Mouse (Mus musculus): ENCODE results near the gene Igsf23.
A peak's percentile ranks its signal among the peaks of the same experiment; 100 is the strongest.
"Not testable (repeated sequence)": the region's sequence is repeated elsewhere in the genome, so short reads cannot be mapped to it uniquely, and the experiment has no call there.

Igsf23 gene

DNA sequence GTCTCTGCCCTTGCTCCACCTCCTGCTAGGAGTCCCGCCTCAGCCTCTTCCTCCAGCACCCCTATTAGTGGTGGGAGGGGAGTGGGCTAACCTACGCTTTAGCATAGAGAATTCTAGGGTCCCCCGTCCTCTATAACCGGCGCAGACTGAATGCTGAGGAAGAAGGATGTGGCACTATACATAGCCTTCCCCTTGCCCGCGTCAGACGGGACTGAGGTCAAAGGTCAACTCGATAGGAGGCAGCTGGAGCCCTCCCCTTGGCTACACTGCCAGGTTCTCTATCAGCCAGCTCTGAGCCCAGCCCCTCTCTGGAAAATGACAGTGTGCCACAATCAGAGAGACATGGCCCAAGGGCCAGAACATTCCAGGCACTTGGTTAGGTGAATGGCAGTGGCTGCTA lies at the start of gene Igsf23:
Igsf23 (minus strand) TSS at position 168 of the 400 bp plus-strand sequence.
- DNase-seq (ENCODE audit: low read depth), result no peak

DNA sequence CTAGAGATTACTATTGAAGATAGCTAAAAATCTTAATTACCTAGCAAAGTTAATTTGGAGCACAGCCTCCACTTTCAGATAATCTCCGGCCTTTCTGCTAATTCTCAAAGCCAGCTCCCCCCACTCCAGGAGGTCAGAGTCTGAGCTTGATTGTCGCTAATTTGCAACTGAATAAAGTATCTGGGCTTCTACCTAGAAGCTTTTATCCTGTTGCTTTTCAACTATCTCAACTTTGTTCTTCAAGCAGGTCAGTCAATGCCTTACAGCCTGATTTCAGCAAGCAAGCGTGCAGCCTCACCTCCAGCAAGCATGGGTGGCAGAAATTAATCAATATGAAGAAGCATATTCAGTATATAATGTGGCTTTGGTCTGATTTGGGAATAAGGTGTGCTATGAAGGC lies 46.2 kb upstream of the Igsf23 start:
- DNase-seq (ENCODE audit: low read depth), result not testable (repeated sequence)

DNA sequence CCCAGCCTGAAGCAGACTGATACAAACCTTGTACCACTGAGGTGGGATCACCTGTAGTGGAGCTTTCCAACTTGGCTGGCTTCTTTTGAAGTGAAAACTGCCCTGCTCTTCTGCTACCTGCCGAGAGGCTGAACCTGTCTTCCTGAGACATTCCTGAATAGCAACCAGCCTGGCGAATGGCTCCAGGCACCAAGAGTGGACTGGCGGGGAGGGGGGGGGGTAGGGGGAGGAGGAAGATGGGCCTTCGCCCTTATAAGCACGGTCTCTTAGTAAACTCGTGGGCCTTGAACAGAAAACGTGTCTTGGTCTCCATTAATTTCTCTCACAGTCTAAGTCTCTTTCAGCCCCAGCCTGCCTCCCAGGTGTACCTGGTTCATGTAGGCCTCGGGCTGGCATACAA lies 40.6 kb upstream of the Igsf23 start, which contains the start of gene Nlrp9b:
Nlrp9b (plus strand) TSS at position 301 of the 400 bp plus-strand sequence.
- not testable (repeated sequence) for DNase-seq (ENCODE audit: low read depth)

DNA sequence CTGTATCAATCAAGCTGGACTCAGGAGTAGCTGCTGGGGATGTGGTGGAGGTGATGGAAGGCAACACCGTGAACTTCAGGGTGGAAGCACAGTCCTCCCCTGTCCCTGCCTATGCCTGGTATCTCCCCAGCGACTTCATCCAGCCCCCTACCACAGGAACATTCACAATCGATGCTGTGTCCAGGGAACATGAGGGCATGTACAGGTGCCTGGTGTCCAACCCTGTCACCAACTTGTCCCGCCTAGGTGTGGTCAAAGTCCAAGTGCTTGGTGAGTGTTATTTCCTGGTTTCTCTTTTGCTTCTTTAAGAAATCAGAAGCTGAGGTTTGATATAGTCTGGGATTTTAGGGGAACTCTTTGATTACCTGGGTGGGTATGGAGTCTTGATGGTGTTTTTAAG lies 21.0 kb upstream of the Igsf23 start:
- no peak for DNase-seq (ENCODE audit: low read depth)

DNA sequence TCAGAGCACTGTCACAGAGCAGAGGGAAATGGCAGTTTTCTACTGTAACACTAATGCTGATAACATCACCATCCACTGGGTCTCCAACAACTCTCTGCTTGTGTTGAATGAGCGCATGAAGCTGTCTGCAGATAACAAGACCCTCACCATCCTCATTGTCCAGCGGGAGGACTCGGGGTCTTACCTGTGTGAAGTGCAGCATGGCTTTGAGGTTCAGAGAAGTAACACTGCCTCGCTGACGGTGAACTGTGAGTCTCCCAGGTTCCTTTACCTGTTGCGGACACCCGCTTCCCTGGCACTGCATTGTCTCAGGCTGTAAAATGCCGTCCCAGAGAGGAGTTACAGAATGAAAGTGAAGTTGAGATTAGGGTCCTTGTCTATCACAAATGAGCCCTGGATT lies 19.6 kb upstream of the Igsf23 start:
- no peak for DNase-seq (ENCODE audit: low read depth)

DNA sequence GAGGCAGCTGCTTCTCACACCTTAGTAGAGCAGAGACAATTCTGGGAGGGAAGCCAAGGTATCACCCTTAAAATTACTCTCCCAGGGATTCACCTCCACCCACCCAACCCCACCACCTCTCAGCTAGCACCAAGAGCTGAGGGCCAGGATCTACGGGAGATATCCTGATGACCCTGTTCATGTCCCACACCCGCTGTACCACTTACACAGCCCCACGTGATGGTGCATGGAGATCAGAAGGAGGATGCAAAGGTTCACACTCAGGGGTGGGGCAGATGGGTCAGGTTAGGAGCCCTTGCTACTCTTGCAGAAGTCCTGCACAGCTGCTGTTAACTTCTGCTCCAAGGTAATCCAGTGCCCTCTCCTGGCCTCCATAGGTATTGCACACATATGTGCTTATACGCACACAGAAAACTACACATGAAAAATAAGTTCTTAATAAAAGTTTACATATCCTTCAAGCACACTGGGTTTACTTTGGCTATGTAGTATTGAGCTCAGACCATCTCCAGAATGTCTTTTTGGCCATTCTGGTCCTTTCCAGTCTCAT lies 19.1 kb upstream of the Igsf23 start:
- DNase-seq (ENCODE audit: low read depth), result no peak

DNA sequence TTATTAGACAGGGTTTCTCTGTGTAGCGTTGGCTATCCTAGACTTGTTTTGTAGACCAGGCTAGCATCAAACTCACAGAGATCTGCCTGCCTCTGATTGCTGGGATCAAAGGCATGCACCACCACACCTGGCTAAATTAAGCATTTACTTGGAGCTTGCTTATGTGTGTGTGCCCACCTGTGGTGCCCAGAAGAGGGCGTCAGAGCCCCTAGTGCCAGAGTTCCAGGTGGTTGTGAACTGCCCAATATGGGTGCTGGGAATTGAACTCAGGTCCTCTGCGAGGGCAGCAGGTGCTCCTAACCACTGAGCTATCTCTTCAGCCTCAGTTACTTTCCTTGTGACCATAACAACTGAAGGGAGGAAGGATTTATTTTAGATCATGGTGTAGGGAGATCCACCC lies 18.6 kb upstream of the Igsf23 start:
- no peak for DNase-seq (ENCODE audit: low read depth)

DNA sequence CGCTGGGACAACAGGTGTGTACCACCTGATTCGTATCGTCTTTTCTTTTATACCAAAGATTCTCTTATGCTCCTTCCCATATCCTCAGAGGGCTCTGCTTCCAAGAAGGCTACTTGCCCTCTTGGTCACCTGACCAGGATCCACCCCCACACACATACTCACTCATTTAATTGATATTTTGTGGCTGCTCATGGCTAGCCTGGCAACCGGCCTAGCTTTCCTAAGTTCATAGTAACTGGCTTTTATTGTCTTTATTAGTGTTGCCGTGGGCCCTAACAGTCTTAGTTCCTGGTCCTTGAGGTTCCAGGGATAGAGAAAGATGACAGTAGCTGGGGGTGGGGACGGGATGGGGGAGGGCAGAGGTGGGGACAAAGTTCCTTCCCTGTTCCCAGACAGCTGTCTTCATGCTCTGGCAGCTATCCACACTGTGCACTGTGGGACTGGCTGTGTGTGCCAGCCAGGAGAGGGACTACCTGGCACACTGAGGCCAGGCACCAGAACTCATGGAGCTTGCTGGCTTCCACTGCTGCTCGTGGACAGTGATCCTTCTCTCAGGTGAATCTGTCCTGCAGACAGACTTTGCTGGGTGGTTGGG lies 14.5 kb upstream of the Igsf23 start, which contains the start of gene Ceacam20:
Ceacam20 (plus strand) TSS at position 428 of the 595 bp plus-strand sequence.
- DNase-seq (ENCODE audit: low read depth), result no peak

DNA sequence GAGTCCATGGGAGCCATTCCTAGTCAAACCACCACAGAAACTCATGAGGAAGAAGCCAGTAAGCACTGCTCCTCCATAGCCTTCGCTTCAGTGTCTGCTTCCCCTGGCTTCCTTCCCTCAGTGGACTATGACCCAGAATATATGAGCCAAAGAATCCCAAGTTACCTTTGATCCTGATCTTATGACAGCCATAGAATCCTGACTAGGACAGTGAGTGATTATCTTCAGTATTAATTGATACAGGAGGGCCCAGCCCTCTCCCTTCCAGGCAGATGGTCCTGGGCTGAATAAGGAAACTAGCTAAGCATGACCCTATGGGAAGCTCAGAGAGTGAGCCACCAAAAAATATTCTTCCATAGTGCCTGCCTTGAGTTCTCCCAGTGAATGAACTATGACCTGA lies 11.9 kb upstream of the Igsf23 start:
- DNase-seq (ENCODE audit: low read depth), result no peak

DNA sequence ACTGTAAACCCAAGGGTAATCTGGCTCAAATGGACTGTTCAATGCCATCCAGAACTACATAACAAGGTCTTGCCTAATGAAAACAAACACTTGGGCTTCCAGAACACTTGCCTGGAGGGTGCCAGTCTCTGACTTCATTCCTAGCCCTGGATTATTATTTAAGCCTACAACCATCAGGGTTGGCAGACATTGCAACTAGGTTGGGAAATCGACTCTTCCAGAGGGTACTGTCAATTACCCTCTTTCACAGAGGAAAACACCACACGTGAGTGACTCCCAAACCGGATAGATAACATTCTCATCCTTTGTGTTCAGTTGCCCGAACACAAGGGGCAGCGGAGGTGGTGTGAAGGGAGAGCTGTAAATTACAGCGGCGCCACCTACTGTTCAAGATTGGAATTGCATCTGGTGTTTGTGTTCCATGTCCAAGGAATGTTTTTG lies 5.8 kb upstream of the Igsf23 start:
- DNase-seq (ENCODE audit: low read depth), result peak; percentile 73

DNA sequence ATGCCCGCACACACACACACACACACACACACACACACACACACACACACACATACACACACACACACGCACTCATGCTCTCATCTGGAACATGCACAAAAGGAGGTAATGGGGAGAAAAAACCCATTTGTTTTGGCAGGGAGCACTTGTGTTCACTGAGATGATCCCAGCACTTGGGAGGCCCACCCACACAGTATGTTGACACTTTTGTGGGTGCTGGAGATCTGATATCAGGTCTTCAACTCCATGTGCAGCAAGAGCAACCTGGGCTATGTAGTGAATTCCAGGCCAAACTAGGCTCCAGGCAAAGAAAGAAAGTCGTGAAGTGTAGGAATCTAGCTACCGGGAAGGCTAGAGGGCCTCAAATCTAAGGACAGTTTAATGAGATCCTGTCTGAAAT lies 5.3 kb upstream of the Igsf23 start:
- DNase-seq (ENCODE audit: low read depth), result no peak

DNA sequence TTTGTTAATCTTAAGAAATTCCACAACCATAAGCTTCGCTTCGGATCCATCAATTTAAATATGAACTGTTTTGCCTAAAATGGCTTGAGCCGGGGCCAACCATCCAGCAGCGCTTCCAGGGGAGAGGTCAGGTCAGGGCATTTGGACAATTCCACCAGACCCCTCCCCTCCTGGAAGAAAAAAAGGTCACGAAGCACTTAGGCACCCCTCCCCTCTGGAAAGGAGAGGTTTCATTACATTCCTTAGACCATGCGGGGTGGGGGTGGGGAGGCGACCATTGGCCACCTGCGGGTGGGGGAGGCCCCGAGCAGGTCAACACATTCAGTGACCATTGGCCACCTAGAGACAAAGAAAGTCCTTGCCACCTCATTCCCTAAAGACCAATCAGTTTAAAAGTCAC lies 2.5 kb upstream of the Igsf23 start:
- no peak for DNase-seq (ENCODE audit: low read depth)

DNA sequence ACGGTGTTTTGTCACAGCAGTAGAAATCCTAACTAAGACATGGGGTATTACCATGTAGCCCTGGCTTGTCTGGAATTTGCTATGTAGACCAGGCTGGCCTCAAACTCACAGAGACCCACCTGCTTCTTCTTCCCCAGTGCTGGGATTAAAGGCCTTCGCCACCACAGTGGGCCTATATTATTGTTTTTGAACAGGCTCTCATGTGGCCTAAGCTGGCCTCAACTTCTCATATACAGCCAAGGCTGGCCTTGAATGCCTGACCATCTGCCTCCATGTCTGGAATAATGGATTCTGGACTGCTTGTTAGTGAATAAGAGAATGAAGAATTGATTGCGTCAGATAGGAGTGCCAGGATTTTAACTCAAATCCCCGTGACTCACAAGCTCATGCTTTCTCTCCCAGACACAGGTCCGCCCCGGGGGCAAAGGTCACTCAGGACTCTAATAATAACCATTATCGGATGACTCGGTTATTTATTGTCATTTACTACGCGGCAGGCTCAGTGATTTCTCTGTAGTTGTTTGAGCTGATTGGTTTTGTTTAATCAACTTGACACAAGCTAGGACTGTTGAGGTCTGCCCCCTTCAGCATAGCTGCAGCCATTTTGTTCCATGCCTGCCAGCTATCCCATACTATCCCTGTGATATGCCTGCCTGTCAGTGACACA lies 1.9 kb upstream of the Igsf23 start:
- DNase-seq (ENCODE audit: low read depth), result no peak

DNA sequence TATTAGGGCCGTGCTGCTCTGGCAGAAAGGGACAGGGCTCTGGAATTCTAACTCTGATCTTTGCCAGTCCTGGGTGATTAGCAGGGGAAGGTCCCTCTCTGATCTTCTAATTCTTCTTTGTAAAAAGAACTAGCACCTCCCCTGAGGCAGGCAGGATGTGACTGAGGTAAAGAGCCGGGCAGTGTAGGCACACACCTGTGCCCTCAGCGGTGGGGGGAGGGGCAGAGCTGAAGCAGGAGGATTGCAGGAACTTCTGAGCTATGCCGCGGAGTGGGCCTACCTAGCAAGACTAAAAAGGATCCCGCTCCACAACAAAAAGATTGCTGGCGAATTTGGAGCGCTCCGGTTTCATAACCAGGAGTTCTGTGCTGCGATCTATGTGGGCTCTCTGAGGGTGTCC lies 560 bp downstream of the Igsf23 start:
- DNase-seq (ENCODE audit: low read depth), result no peak

DNA sequence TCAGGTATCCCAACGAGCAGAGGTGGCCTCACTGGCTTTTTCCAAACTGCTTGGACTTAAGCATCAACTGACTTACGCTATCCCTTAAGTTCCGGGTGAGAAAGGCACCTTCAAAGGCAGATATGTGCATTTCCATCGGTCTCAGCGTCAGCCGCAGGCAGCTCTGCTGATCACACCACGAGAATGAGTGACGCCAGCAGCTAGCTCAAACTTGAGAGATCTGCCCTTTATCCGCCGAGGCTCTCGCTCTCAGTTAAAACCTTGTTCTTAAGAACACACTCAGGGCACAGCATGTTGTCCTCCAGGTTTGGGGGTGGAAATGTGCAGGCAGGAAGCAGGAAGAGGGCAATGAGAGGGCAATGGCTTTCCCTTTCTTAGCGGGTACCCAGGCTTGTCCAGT lies 1.6 kb downstream of the Igsf23 start:
- DNase-seq (ENCODE audit: low read depth), result no peak

DNA sequence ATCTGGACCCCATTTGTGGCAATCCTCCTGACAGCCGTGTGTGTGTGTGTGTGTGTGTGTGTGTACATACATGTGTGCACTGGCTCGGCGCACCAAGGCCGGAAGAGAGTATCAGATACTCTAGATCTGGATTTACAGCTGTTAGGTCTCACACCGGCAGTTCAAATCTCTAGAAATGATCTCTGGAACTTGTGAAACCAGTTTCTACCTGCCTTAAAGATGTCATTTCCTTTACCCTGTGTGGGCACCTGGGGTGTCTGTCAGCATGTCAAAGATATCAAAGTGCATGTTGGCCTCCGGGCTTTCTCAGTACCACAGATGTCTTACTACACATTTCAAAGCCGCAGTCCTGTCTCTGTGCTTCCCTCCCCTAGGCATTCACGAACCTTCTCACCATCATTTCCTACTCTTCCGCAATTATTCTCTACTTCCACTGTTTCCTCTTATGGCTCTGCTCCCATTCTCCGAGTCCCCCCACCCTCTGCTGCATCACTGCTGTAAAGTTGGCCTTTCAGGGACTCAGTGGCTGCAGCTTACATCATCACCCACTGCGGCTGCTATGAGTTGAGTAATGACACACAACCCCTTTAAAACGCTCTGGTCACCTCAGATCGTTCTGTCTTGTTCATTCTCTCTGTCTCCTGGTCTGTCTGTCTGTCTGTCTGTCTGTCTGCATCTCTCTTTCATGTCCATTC lies 4.6 kb downstream of the Igsf23 start:
- no peak for DNase-seq (ENCODE audit: low read depth)

DNA sequence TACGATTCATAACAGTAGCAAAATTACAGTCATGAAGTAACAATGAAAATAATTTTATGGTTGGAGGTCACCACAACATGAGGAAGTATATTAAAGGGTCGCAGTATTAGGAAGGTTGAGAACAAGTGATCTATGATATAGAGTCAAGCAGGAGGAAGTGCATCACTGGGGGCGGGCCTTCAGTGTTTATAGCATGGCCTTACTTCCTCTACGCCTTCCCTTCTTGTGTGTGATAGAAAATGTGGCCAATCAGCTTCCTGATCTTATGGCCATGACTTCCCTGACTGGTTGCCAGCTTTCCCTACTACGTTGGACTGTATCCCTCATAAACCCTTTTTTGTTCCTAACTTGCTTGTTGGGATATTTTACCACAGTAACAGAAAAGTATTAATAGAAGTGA lies 5.4 kb downstream of the Igsf23 start:
- no peak for DNase-seq (ENCODE audit: low read depth)

DNA sequence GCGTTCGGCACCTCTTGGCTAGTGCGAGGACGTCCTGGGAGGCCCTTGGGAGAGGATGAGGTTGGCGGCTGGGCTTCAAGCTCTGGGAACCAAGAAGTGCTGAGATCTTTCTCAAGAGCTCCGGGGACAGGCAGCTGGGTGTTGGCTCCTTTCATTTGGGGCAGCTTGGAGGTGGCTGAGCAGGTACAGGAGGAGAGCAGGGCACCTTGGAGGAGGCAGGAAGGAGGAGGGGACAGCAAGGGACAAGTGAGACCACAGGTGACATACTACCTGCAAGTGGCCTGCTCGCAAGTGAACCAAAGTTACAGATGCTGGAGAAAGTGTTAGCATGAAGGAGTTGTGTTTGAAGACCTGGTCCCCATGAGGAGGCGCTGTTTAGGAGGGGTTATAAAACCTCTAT lies 5.8 kb downstream of the Igsf23 start:
- DNase-seq (ENCODE audit: low read depth), result no peak

DNA sequence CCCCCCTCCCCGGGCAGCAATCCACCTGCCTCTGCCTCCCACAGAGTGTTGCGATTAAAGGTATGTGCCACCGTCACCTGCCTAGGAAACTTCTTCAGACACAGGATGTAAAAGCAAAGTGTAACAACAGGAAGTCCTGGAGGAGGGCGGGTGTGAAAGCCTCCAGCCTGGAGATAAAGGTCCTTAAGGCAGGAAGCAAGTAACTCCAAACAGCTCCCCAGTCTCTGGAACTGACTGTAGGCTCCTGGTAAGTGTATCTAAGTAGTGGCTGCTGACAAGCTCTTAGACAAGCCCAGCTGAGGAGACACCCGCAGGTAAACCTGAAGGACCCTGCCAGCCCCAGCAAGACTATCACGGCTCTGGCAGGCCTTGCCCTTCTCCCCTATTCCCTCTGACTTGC lies 10.3 kb downstream of the Igsf23 start:
- DNase-seq (ENCODE audit: low read depth), result no peak

DNA sequence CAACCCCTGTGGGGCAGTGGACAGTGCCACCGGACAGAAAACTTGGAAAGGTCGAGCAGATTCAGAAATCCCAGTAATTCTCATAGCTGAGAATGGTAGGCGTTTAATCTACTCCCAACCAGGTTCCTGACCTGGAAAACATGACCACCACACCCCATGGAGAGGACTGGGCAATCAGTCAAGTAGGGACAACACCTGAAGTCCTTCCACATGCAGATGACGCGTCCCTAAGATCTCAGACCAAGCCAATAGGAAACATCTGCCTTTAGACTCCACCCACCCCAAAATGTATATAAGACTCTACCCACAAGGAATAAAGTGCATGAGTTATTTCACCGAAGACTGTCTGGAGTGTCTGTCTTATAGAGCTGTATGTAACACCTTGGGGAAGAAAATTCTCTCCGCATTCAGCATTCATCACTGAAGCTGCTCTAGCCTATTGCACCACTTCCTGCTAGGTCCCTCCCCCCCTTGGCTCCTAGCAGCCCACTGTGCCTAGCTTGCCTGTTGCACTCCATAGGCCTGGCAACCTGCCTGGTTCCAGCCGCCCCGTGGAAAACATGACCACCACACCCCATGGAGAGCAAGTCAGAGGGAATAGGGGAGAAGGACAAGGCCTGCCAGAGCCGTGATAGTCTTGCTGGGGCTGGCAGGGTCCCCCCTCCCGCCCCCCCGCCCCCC lies 10.9 kb downstream of the Igsf23 start:
- DNase-seq (ENCODE audit: low read depth), result no peak

DNA sequence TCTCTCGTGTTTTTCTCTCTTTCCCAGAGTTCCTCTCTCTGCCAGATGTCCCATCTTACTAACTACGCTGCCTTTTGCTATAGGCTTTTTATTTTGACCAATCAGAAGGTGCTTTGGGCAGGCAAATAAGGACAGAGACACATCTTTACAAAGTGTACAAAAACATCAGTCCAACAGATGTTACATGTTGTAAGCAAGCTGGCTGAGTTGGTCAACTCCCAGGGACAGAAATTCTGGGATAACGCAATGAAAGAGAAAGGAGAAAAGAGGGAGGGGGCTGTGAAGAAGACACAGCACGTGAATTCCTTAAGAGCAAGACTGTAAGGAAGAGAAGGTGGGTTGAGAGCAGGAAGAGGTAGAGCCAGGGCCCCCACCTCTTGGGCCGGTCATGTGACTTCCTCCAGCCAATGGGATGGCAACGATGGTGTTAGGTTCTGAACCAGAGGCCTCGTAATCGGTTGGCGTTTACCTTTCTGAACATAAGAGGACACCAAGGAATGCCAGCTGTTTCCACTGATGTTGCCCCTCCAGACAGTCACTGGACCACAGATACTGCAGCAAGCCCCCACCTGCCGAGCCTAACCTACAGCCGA lies 13.2 kb downstream of the Igsf23 start:
- no peak for DNase-seq (ENCODE audit: low read depth)

DNA sequence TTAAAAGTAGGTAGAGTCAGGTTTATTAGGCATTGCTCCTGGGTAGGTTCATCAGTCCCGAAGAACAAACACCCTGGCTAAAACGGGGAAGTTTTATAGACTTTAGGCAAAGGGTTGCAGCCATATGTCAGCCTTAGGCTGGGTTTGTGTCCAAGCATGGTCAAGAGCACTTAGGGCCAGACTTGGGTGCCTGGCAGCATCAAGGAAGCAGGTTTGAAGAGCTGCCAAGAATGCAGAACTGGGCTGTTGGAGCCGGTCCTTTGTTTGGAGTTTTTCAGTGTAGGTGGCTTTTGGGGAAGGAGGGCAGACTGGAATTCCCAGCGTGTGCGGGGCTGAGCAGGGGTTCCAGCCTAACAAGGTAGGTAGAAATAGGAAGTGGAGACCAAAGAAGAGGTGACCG lies 14.6 kb downstream of the Igsf23 start:
- DNase-seq (ENCODE audit: low read depth), result no peak
